Mouse (Mus musculus): ENCODE data around the gene Casz1. TPM values are rescaled to one million over a fixed set of nuclear protein-coding genes. Genes with fewer than 3 reads are reported as not detected.

Casz1 gene
- polyA plus RNA-seq, 1 experiment from 2014 or later: 2.1 TPM

DNA sequence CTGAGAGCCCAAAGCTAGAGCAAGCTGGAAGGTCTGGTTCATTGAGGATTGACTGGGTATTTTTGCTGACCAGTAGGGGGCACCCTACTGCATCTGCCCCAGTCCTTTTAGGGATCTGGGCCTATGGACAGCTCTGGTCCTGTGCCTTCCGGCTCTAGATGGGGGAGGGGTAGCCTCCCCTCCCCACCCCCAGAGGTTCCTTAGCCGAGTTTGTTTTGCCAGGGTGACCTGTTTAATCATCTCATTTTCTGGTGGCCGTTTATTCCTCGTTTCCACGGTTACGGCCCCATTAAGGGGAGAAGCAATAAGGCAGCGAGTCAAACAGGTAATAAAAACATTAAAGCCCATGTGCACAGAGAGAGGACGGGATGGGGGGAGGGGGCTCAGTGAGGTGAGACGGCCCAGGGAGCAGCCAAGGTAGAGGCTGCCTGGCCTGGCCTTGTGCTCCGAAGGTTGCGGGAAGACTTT, 104.0 kb downstream of the Casz1 start:
- no peaks in the 10 kb centered on the region for H3K9me3 ChIP-seq (replicated peaks)
- no peaks in the 10 kb centered on the region for H3K36me3 ChIP-seq
- H3K4me3 ChIP-seq: 0 out of 2 replicates have a peak overlapping the region, but pooled peaks have one; percentile 7
- 16% methylated on average over 11 of the region's 11 CpGs for WGBS
- peak overlapping the region; percentile 82 for H3K27ac ChIP-seq
- peaks cover 61% of the 10 kb centered on the region for H3K27me3 ChIP-seq (ENCODE audit: low read depth, poor library complexity, severe bottlenecking)
- peaks cover 94% of the 10 kb centered on the region for H3K4me1 ChIP-seq
- DNase-seq (ENCODE audit: low spot score): peak; percentile 81

- peak overlapping the region; percentile 82 for H3K27ac ChIP-seq
- 0 out of 2 replicates have a peak overlapping the region, but pooled peaks have one; percentile 7 for H3K4me3 ChIP-seq
- no peaks in the 10 kb centered on the region for H3K36me3 ChIP-seq
- H3K27me3 ChIP-seq (ENCODE audit: low read depth, poor library complexity, severe bottlenecking): peaks cover 56% of the 10 kb centered on the region
- peaks cover 93% of the 10 kb centered on the region for H3K4me1 ChIP-seq
- WGBS: 71% methylated on average over 15 of the region's 15 CpGs
- DNase-seq (ENCODE audit: low spot score): no peak
- H3K9me3 ChIP-seq (replicated peaks): no peaks in the 10 kb centered on the region
Observed at GRCm38 (mm10) chr4:148908760-148909510, 104.7 kb downstream of the Casz1 start.

DNA sequence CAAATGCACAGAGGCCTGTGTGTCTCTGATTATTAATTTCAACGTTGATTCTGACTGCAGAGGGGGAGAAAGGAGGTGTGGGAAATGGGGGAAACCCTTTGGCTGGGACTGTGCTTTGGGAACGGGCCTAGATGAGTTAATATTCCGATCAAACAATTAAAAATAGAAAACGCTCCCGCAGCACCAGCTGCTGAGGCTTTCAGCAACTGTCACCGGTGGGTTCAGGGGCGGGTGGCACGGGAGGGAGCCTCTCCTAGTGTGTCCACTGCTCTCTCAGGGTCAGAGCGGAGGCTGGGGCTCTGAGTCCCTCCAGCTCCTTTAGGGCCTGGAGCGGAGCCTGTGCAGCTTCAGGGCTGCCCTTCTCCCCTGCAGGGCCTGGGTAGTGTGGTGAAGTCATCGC, 105.3 kb downstream of the Casz1 start:
- no peak for DNase-seq (ENCODE audit: low spot score)
- H3K9me3 ChIP-seq (replicated peaks): no peaks in the 10 kb centered on the region
- peaks cover 96% of the 10 kb centered on the region for H3K4me1 ChIP-seq
- no peaks in the 10 kb centered on the region for H3K36me3 ChIP-seq
- no peak overlapping the region for H3K4me3 ChIP-seq
- peaks cover 50% of the 10 kb centered on the region for H3K27me3 ChIP-seq (ENCODE audit: low read depth, poor library complexity, severe bottlenecking)
- H3K27ac ChIP-seq: peak overlapping the region; percentile 82
- 88% methylated on average over 11 of the region's 11 CpGs for WGBS

GRCm38 (mm10) chr4:148912134-148912533, 107.9 kb downstream of the Casz1 start:
- no peaks in the 10 kb centered on the region for H3K9me3 ChIP-seq (replicated peaks)
- peaks cover 91% of the 10 kb centered on the region for H3K4me1 ChIP-seq
- DNase-seq (ENCODE audit: low spot score): no peak
- H3K27me3 ChIP-seq (ENCODE audit: low read depth, poor library complexity, severe bottlenecking): peaks cover 42% of the 10 kb centered on the region
- no peak overlapping the region; the same call in 1 of the 2 replicates for H3K4me3 ChIP-seq
- H3K36me3 ChIP-seq: no peaks in the 10 kb centered on the region
- H3K27ac ChIP-seq: peak overlapping the region; percentile 70; the same call in 1 of the 2 replicates
- WGBS: 38% methylated on average over 7 of the region's 7 CpGs

DNA sequence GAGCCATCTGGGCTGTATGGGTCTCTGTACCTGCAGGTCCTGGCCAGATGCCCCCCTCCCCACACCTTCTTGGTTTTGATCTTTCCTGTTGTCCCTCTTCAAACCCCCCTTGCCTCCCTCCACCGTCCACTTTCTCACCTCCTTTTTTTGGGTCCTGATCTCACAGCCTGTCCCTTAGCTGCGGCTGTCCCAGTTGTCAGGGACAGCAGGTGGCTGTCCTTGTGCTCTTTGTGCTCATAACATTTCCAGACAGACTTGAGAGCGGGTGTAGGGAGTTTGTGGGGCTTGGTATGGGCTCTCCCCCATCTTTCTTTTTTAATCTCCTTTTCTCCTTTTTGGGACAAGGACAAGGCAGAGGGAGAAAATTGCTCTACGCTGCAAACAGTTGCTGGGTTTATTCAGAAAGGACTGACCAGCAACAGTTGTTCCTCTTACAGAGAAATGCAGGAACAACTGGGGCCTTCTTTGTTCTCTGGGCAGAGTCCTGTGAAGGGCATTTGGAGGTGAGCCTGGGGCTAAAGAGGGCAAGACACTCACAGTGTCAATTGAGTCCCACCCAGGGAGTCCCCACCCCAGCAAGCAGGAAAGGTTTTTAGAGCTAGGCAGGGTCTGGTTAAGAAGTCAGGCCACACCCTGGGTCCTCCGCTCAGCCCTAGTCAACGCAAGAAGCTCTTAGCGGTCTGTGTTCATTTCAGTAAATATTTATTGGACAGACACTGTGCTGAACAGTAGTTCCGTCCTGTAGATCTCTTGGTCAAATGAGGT, 108.8 kb downstream of the Casz1 start:
- Histone ChIP-seq H3K36me3 (no peaks in the 10 kb centered on the region), H3K4me1 (peaks cover 91% of the 10 kb centered on the region), H3K27me3 (ENCODE audit: low read depth, poor library complexity, severe bottlenecking) (peaks cover 49% of the 10 kb centered on the region), H3K9me3 (replicated peaks) (no peaks in the 10 kb centered on the region), H3K27ac (peak overlapping the region; percentile 70), H3K4me3 (no peak overlapping the region)
- 71% methylated on average over 8 of the region's 8 CpGs for WGBS
- no peak for DNase-seq (ENCODE audit: low spot score)

DNA sequence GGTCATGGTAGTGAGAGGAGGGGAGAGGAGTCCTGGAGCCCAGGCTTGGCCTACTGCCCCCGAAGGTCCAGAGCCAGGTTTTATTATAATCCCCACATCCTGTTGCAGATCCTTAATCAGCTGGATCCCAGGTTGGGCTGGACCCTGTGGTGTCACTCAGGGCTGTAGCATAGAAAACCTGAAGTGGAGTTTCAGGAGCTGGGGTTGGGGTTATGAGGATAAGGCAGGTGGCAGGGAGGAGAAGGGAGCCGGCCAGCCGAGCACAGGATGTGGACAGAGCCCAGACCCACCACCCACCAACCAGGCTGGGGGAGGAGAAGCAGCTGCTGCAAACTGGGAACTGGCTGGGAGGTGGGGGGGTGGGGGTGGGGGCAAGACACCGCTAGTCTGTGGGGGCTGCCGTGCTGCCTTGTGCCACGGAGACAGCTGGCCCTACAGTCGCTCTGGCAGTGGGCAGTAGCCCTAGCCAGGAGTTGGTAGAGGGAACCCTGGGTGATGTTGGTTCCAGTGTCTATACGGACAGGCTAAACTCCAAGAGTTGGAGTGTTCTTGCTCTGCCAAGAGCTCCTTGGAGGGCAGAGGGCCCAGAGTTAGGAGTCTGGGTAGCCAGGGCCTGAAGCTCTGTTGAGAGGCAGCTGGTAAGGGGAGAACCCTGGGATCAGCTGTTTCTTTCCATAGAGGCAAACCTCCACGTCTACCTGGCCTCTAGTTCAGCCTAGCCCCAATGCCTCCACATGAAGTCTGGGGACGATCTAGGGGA, 110.8 kb downstream of the Casz1 start:
- Histone ChIP-seq H3K9me3 (replicated peaks) (no peaks in the 10 kb centered on the region), H3K27ac (peak overlapping the region; percentile 70), H3K4me3 (no peak overlapping the region), H3K4me1 (peaks cover 91% of the 10 kb centered on the region), H3K36me3 (no peaks in the 10 kb centered on the region), H3K27me3 (ENCODE audit: low read depth, poor library complexity, severe bottlenecking) (peaks cover 69% of the 10 kb centered on the region)
- peak; percentile 87 for DNase-seq (ENCODE audit: low spot score)
- WGBS: 52% methylated on average over 10 of the region's 10 CpGs

GRCm38 (mm10) chr4:148915849-148916248, 111.6 kb downstream of the Casz1 start:
- Histone ChIP-seq H3K9me3 (replicated peaks) (no peaks in the 10 kb centered on the region), H3K27ac (0 out of 2 replicates have a peak overlapping the region, but pooled peaks have one; percentile 10), H3K4me3 (no peak overlapping the region), H3K27me3 (ENCODE audit: low read depth, poor library complexity, severe bottlenecking) (peaks cover 75% of the 10 kb centered on the region), H3K36me3 (no peaks in the 10 kb centered on the region), H3K4me1 (peaks cover 91% of the 10 kb centered on the region)
- DNase-seq (ENCODE audit: low spot score): no peak
- 86% methylated on average over 15 of the region's 15 CpGs for WGBS

DNA sequence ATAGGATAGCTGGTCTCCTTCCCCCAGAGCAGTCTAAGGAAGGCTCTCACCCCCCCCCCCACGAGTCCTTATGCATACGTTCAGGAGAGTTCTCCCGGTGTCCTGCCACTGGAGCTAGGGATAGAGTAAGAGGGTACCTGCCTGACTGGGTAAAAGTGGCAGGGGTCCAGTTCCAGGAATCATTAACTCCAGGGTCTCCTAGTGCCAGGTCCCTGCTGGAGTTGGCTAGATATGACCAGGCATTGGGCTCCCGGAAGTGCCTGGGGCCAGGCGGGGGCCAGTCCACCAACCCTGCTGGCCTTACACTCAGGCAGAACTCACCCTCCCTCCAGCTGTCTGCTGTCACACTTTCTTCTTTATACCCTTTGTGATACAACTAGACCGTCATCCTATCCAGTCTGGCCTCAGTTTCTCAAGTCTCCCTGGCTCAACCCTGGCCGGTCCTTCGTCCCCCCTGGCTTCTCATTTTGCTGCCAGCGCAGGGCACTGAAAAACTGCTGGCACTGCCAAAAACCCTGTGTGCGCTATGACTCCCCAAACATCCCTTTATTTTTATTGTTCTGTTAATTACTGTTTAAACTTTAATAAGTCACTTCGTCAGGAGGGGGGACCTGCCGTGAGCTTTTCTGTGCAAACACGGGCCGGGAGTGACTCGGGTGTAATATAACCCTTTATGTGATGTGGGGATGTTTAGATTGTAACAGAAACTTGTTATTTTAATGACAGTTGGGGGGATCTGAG, 114.6 kb downstream of the Casz1 start:
- DNase-seq (ENCODE audit: low spot score): no peak
- H3K27me3 ChIP-seq (ENCODE audit: low read depth, poor library complexity, severe bottlenecking): peaks cover 62% of the 10 kb centered on the region
- WGBS: 69% methylated on average over 15 of the region's 15 CpGs

DNA sequence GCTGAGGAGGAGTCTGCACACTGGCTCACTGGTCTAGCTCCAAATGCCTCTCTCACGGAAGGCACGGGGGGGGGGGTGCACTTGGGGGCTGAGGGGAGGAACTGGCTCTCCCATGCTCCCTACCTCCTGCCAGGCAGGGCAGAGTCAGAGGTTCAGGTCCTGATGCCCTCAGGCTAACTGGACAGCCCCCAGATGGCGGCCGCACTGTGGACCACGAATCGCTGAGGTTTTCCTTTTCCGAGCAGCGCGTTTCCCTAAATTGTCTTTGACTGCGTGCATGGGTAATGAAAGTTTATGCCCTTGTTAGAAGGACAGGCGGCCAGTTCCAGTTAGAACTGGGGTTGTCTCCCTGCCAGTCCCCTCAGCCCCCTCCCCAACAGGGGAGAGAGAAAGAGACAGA, 116.4 kb downstream of the Casz1 start:
- 46% methylated on average over 11 of the region's 11 CpGs for WGBS
- no peaks in the 10 kb centered on the region for H3K9me3 ChIP-seq (replicated peaks)
- peak; percentile 56 for DNase-seq (ENCODE audit: low spot score)
- H3K4me1 ChIP-seq: peaks cover 94% of the 10 kb centered on the region
- H3K27me3 ChIP-seq (ENCODE audit: low read depth, poor library complexity, severe bottlenecking): peaks cover 79% of the 10 kb centered on the region
- H3K4me3 ChIP-seq: no peak overlapping the region
- H3K27ac ChIP-seq: peak overlapping the region; percentile 76
- no peaks in the 10 kb centered on the region for H3K36me3 ChIP-seq

More for the DNA sequence above, 114.6 kb downstream of the Casz1 start:
- Histone ChIP-seq H3K36me3 (no peaks in the 10 kb centered on the region), H3K27ac (peak overlapping the region; percentile 48; the same call in 1 of the 2 replicates), H3K9me3 (replicated peaks) (no peaks in the 10 kb centered on the region), H3K4me3 (no peak overlapping the region), H3K4me1 (peaks cover 94% of the 10 kb centered on the region)

DNA sequence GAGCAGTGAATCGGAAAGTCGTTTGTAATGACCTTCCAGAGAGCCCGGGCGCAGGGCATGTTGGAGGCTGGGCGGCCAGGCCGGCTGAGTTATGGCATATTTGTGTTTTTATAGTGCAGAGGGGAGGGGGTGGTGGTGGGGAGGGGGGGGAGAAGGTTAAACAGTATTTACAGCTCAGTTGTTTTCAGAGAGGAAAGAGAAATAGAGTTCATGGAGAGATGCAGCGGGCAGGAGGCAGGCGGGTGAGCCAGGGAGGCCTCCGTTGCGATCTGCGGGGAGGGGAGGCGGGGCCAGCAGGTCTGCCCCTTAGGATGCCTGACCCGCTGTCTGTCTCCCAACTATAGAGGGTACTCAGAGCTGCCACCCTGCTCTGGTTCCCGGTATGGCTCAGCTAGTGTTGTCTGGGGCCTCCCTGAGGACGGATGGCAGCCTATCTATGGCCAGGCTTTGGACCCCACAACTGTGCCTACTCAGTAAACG, 118.0 kb downstream of the Casz1 start:
- Histone ChIP-seq H3K4me1 (peaks cover 100% of the 10 kb centered on the region), H3K4me3 (peak overlapping the region; percentile 42), H3K36me3 (no peaks in the 10 kb centered on the region), H3K9me3 (replicated peaks) (no peaks in the 10 kb centered on the region), H3K27ac (peak overlapping the region; percentile 72), H3K27me3 (ENCODE audit: low read depth, poor library complexity, severe bottlenecking) (peaks cover 65% of the 10 kb centered on the region)
- WGBS: 5% methylated on average over 16 of the region's 16 CpGs
- peak; percentile 65 for DNase-seq (ENCODE audit: low spot score)

- Histone ChIP-seq H3K27ac (peak overlapping the region; percentile 72), H3K4me3 (no peak overlapping the region), H3K27me3 (ENCODE audit: low read depth, poor library complexity, severe bottlenecking) (peaks cover 59% of the 10 kb centered on the region), H3K36me3 (no peaks in the 10 kb centered on the region), H3K9me3 (replicated peaks) (no peaks in the 10 kb centered on the region), H3K4me1 (peaks cover 99% of the 10 kb centered on the region)
- 38% methylated on average over 9 of the region's 9 CpGs for WGBS
- no peak for DNase-seq (ENCODE audit: low spot score)
Observed at GRCm38 (mm10) chr4:148923414-148923813, 119.2 kb downstream of the Casz1 start.

- peaks cover 99% of the 10 kb centered on the region for H3K4me1 ChIP-seq
- WGBS: 58% methylated on average over 8 of the region's 8 CpGs
- H3K4me3 ChIP-seq: no peak overlapping the region
- no peak for DNase-seq (ENCODE audit: low spot score)
- H3K9me3 ChIP-seq (replicated peaks): no peaks in the 10 kb centered on the region
- peaks cover 59% of the 10 kb centered on the region for H3K27me3 ChIP-seq (ENCODE audit: low read depth, poor library complexity, severe bottlenecking)
- H3K36me3 ChIP-seq: no peaks in the 10 kb centered on the region
- H3K27ac ChIP-seq: peak overlapping the region; percentile 72
Observed at GRCm38 (mm10) chr4:148923976-148924375, 119.7 kb downstream of the Casz1 start.
